Mouse (Mus musculus) ZHBTc4 (cell line): Measurements from ENCODE around the gene Polr1c.

Experiments
- DNase-seq: peaks from one replicate; pipeline ENCODE4 v3.0.0-alpha.2; 2011; ENCODE audit warnings: low read depth, low spot score

The Polr1c gene

DNA sequence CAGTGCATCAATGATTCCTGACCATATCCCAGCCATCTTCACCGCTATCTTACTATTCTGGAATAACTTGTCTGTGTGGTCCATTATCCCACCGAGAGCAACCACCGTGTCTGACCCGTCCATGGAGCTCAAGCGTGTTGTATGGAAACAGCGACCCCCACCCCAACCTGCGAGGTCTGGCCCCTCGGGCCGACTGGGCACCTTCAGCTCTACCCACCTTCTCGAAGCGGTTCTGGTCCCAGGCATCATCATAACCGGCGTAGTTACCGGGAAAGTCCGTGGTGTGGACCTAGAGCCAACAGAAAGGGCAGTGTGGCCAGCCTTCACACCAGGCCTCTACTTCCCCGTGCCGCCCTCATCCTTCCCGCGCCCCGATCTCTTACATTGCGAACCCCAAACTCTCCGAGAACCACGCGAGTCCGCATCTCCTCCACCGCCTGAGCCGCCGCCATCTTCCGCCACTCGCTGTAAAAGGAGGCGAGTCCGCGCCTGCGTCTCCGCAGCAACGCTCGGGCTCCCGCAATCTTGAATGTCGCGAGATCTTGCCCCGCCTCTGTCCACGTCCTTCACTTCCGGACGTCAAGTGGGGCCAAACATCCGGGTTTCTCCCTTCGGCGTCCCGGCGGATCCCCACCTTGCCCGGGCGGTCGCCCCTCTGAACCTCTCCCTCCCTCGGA lies at the start of gene Polr1c, which contains the start of gene Yipf3:
Gene Polr1c (minus strand): TSS at position 543 of the 677 bp plus-strand sequence.
Gene Yipf3 (plus strand): TSS at position 569 of the 677 bp plus-strand sequence.
- peak; percentile 97 for DNase-seq

DNA sequence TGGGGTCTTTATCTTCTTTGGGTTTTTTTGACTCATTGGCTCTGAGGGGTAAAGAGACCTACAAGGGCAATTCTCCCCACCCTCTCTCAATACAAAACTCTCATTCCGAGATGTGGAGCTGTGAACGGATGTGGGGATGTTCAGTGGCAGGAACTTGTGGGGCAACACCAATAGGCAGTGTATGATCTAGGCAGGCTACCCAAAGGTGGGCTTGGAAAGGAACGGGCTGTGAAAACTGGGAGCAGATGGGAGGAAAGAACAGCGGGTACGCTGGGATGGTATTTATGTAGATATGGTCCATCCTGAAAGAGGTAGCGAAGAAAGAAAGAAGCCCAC lies 49.1 kb upstream of the Polr1c start:
- DNase-seq, result no peak

DNA sequence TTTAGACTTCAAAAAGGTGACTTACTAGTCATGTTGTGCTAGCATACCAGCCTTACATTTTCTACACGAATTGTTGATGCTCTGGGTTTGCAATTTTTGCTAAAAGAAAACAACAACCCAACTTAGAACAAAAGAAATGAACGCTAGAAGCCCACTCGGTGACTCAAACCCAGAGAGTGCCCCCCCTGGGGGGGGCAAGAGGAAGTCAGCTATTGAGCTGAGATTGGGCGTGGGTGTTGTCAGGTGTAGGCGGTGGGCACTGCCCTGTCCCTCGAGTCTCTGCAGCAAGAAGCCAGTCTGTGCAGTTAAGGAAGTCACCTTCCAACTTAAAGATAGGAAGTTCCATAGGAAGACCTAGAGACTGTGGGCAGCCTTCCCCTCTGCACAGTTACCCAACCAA lies 48.7 kb upstream of the Polr1c start:
- DNase-seq, result no peak

DNA sequence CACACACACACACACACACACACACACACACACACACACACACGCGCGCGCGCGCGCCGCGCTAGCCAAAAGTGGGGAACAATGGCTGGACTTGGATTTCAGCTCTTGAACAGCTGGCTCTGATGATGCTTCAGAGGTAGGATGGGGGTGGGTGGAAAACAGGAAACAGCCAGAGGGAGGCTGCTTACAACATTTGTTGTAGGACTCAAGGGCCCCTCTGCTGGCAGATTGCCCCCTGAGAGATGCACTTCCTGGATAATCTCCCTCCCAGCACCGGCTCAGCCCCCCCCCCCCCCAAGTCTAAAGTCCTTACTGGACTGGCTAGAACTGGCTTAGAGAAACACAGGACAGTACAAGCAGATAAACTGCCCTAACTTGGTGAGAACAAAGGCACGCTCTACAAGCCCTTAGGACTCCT lies 39.8 kb upstream of the Polr1c start:
- peak; percentile 63 for DNase-seq

DNA sequence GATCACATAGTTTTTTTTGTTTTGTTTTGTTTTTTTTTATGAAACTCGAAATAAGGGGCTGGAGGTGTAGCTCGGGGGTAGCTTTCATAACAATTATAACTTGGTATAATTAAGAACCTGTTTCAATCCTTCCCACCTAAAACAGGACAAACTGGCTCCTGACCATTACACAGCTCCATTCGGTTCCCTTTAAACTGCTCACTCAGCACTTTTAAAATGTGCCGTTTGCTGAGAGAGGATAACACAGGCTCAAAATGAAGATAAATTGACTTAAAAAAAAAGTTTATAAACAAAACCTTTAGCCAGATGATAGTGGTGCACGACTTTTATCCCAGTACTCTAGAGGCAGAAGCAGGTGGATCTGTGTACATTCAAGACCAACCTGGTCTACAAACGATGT lies 37.6 kb upstream of the Polr1c start:
- no peak for DNase-seq

DNA sequence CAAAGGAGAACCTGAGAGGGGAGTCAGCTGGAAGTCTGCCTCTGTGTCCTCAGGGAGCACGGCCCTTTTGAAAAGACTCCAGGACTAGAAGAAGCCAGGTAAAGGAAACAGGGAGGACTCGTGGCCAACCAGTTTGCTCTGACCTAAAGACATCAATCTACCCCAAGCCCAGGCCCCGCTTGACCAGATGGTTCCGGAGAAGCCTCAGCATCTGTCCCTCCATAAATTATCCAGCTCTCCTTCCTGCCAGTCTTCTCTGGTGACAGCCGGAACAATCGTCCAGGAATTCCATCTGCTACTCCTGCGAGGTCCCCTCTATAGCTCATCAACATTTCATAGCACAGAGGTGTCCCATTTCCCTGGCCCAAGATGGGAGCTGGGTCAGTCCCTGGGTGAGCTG lies 36.8 kb upstream of the Polr1c start:
- no peak for DNase-seq

DNA sequence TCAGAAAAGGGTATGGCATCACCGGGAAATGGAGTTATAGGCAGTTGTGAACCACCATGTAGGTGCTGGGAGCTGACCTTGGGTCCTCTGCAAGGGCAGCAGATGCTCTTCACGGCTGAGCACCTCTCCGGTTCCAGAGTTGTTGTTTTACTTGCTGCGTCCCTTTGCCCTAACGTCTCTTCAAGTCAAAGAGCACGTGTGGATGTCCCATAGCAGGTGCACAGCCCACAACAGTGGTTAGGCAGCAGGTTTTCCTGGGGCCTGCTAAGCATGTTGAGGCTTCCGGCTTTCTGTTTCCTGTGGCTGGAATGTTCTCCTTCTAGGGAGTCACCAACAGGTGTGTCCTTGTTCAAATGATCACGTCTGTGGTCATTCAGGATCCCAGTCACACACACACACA lies 36.1 kb upstream of the Polr1c start:
- no peak for DNase-seq

DNA sequence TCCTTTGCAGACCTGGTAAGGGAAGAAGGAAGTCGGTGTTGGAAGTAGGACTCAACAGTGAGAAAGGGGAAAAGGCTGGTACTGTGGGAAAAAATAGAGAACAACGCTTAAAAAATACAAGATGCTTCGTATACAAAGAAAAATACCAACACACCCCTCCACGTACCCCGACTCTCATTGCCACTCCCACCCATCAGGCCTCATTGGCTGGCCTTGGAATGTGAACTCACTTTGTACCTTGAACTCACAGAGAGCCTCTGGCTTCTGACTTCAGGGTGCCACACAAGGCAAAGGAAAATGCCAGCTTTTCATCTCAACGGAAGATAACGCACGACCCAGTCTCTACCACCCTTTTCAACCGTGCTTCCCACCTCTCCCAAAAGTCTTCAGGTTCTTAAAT lies 35.3 kb upstream of the Polr1c start:
- DNase-seq, result no peak

DNA sequence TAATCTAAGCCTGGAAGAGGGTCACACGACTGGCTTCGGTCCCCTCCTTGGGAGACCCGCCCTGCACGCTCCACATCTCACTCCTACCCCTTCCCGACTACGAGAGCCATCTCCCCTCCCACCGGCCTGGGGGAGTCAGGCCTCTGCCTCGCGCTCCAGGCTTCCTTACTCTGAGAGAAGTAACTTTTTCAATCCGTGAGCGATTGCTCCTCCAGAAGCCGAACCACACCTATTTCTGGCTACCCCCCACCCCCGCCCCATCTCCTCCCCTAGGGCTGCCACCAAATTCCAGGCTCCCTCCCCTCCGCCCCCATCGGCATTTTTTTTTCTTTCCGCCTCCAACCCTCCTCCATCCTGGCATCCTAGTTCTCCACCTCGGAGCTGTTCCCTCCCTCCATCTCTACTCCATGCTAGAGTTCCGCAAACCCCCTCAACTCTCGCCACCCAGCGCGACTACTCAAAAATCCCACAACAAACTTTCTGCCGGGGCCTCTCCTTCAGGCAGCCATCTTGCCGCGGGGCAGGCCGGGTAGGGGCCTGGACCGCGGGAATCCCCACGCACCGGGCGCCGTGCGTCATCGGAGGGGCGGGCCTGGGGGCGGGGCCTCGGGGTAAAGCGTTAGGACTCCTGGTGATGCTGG lies 34.7 kb upstream of the Polr1c start, which contains the start of gene Tjap1:
Gene Tjap1 (minus strand): TSS at position 544 of the 641 bp plus-strand sequence.
- DNase-seq, result peak; percentile 97

DNA sequence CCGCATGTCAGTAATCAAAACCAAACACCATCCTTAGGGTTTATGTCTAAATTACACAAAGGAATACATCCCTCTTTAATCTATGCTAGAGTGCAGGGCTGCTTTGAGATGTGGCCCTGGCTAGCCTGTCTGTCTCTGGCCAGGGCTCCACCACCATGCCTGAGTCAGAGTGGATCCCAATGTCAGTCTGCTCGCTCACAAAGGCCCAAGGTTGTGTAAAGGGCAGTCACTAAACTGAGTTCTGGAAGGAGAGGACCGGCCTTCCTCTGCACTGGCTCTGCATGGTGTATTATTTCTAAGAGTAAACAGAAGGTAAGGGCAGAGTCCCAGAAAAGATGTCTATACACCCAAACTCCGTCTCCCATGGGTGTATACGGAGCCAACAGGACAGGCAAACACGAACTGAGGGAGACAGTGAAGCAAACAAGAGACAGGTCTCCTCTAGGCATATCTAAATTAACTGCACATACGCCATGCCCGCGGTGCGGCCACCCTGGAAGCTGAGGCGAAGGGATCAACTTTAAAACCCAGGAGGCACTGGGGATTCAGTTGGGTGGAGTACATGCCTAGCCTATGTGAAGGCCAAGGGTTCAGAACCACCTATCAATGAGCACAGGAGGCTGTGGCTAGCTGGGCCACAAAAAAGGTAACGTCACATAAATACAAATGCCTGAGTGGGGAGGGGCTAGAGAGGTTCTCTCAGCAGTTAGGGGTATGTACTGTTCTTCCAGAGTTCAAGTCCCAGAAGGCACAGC lies 30.3 kb upstream of the Polr1c start:
- no peak for DNase-seq

DNA sequence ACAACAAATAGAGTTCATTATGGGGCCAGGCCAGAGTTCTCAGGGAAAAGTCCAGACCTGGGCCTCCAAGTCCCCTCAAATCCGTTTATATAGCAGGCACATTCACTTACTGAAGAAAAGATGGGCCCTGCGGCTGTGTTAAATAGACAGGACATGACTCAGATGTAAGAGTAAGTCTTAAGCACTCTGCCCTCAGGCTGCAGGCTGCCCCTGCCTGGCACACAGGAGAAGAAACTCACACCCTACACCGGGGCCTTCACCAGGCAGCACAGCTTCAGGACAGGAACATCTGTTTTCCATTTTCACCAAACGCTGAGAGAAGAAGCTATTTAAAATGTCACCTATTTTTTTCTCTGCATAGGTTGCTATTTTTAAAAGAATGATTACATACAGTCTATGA lies 29.7 kb upstream of the Polr1c start:
- DNase-seq, result no peak

DNA sequence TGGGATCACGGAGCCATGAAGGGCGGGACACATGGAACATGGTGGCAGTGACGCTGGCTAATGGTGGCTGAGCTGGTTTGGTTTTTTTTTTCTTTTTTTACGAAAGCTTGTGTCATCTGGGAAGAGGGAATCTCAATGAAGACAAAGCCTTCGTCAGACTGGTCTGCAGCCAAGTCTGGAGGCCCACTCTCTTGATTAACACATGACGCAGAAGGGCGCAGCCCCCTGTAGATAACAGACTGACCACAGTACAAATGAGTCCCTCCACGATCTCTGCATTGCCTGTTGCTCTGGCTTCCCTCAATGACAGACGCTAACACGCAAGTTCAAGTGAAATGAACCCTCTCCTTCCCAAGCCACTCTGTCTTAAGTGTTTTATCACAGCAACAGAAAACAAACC lies 27.7 kb upstream of the Polr1c start:
- no peak for DNase-seq

DNA sequence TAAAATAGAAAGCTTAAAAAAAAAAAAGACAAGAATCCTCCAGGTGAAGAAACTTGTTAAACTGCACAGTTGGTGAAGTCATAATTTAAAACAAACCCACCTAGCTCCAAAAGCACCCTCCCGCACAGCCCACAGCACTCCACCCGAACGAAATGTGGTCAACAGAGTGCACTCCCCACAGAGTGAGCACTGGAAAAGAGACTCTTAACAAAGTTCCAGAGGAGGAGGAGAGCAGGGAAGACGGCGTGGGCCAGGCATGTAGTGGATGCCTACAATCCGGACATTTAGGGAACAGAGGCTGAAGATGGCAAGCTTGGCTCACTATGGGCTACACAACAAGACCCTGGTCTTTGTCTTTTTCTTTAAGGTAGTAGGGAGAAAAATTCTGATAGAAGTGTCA lies 27.2 kb upstream of the Polr1c start:
- no peak for DNase-seq

DNA sequence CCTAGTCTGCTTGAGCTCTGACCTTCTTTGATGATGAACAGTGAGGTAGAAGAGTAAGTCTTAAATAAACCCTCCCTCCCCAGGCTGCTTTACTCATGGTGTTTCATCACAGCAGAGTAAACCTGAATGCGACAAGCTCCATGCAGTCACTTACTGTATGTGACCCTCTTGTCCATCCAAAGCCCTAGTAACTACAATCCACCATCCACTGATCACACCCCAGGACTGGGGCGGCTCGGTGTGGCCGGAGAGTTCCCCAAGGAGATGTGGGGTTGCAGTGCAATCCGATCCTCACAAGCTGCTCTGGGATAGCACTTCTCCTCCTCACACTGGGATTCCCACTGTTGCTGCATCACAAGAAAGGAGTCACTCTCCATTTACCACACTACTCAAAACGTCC lies 26.6 kb upstream of the Polr1c start:
- DNase-seq, result no peak

DNA sequence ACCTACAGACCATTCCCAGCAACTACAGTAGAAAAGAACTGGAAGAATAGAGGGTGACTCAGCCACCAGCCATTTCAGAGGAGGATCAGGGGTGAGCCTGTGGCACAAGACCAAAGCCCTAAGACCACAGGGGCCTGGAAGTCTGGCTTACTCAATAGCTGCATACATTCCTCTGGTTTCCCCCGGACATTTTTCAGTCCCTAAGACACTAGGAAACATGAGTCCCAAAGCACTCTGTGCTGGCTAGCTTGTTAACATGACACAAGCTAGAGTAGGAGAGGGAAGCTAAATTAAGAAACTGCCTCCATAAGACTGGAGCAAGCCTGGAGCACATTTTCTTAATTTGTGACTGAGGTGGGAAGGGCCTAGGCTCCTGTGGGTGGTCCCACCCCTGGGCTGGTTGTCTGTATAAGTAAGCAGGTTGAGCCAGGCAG lies 26.0 kb upstream of the Polr1c start:
- DNase-seq, result peak; percentile 25

DNA sequence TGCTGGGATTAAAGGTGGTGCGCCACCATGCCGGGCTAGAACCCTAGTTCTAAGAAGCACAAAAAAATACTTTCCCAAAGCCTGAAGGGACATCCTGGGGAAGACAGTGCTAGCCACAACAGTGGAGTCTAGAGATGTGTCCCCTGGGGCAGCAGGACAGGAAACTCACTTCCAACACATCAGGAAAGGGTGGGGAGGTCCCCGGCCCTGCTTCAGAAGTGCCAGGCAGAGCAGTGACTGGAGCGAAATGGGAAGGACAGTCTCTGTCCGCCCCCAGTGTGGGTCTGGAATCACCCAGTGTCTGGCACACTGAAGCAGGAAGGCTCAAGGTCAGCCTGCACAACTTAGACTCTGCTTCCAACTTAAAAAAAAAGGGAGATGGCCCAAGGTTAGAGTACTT lies 24.8 kb upstream of the Polr1c start:
- no peak for DNase-seq

DNA sequence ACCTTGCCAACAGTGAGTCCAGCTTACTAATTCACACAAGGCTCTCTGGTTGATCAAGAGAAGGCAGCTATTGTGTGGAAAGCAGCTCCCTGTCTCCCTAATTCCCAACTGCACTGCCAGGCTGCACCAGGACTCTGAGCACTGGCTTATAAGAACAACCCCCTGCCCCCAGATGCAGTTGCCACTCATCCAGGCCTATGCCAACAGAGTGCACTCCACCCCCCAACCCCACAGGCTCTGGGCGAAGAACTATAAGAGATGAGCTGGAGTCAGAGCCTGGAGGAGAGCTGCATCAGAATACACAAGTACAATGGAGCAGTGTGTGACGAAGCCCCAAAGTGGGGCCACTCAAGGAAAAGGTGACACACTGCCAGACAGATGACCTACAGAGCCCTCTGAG lies 24.2 kb upstream of the Polr1c start:
- no peak for DNase-seq

DNA sequence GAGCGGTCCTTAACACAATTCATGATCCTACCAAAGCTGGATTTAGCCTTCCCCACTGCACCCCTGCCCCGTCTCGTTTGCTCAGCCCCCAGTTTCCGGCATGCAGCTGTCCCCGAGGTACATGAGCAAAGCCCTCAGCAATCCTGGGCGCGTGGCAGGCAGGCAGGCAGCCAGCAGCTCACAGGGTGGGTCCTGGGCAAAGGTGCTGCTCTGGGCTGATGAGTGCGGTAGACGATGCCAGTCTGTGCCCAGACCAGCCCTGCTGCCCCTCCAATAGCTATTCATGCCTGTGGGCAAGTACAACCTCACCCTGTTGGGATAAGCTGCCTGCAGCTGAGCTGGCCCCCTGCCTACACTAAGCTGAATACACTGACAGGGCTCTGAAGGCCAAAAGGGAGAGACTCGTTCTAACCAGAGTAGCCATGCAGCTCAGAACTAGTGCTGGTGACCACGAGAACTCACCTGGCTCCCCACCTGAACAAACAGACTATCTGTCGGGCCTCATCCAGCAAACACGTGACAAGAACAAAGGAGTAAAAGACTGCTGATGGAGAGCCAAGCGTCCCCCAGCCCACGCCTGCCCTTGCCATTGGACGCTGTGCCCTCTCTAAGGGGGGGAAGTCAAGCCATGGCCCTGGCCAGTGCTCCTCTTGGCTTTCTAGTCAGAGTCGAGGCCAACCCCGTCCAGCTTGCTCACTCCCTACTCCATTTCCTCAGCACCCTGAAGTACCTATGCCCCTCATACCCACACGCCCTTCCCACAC lies 22.1 kb upstream of the Polr1c start:
- DNase-seq, result no peak

DNA sequence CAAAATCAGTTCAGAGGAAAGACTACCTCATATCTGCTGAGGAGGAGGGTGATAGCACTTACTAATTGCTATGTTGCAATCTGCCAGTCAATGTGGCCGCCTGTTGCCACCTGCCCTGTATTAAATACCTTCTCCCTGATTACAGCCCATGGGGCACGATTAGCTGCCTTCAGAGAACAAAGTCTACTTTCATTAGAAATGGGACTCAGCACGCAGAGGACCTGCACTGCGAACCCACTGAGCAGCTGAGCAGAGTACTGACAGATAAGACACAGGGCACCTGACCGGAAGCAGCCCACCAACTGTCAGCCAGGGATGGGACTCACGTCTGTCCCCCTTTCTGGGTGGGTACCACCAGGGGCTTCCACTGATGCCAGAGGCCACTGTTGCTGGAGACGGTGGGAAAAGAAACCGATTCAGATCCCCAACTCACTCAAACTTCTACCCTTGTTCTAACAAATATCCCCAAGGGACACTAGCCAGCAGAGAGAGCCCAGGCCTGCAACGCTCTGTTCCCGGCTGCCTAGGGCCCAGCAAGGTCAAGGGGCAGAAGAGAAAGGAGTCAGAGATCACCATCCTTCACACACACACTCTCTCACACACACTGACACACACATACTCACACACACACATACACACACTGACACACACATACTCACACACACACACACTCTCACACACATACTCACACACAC lies 20.3 kb upstream of the Polr1c start:
- DNase-seq, result no peak

DNA sequence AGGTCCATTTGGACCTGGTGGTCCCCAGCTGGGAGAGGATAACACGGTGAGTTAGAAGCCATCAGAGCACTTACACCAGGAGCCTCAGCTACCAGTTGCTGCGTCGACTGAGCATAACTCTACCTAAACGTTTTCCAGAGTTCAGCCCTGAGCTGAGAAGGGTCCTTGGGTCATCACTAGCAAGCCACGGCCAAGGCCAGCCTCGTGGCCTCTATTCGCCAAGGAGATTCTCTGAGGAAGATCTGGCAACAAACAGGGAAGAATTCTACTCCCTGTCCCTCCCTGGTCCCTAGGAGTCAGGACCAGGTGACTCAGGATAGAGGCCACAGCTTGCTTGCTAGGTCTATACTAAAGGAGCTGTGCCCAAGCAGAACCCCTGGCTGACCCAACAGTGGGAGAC lies 19.7 kb upstream of the Polr1c start:
- DNase-seq, result no peak

DNA sequence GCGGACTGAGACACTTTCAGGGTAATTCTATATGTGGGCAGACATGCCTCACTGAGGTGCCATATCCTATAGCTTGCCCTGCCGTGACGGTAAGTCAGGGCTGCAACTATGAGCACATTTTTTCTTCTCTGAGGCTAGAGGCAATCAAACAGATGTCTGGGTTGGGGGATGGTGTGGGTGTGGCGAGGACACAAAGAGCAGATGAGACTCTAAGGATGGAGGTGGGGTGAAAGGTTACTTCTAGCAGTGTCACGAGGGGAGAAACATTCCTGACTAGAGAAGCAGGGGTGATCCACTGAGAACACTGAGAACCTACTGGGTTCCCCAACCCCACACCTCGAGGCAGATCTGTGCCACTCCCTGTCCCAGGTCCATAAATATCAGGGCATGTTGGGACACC lies 19.1 kb upstream of the Polr1c start:
- peak; percentile 43 for DNase-seq
